In the genomic region with DNA sequence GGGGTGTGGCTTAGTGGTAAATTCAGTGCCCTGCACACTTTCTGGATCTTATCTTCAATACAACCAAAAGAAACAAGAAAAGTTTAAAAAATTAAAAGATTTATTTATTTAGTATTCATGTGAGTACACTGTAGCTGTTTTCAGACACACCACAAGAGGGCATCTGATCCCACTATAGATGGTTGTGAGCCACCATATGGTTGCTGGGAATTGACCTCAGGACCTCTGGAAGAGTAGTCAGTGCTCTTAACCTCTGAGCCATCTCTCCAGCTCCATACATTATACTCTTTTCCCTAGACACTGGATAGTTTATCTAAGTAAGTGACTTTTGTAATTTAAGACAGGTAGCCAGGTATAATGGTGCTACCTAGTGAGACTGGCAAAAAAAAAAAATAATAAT, we compare ENCODE assay signal across 13 mouse cellular contexts. TPM values are rescaled to one million over a fixed set of nuclear protein-coding genes. Genes with fewer than 3 reads are reported as not detected.
A peak's percentile ranks its signal among the peaks of the same experiment; 100 is the strongest.
DNase-seq lines count a peak whose midpoint lies in the region; ATAC-seq and TF ChIP-seq lines count a peak whose summit lies in the region.
"Had no signal": no experiment of that assay in that cellular context is flagged by ENCODE, and none has a peak within 500 bp of the region (broad histone marks: within the 10 kb centered on the region; RNA-seq: fewer than 3 reads in every experiment).

No protein-coding gene starts in this region.

- DNase-seq in heart, postnatal 14 days = no peak
- peak; percentile 16 for DNase-seq in lung, postnatal 10 days
- no peak for DNase-seq in lung, adult 18-20 months
- DNase-seq in adipocyte (ENCODE audit: low spot score) = peak; percentile 39
- no peak for DNase-seq in gastrocnemius, postnatal 4 days (ENCODE audit: low spot score in 2 of 2)
- DNase-seq in midbrain, embryonic 11.5 days (ENCODE audit: low spot score, missing footprints) = no peak
- DNase-seq: cerebellum, adult 9-10 months; right cerebral cortex, postnatal 14 days had no signal

- TF ChIP-seq POLR2A in myocyte (IDR thresholded peaks at IDR 0.05; ENCODE audit: insufficient read length, low read depth) = no peak

- H3K9me3 ChIP-seq in heart, embryonic 15.5 days (replicated peaks) = no peaks in the 10 kb centered on the region
- H3K9me3 ChIP-seq in midbrain, embryonic 11.5 days (ENCODE audit: control insufficient read depth, low read length) = no peaks in the 10 kb centered on the region
- H3K9me3 ChIP-seq: G1E had no signal

- H3K36me3 ChIP-seq in heart, embryonic 15.5 days = no peaks in the 10 kb centered on the region
- no peaks in the 10 kb centered on the region for H3K36me3 ChIP-seq in myocyte (ENCODE audit: control insufficient read depth, insufficient read depth)
- no peaks in the 10 kb centered on the region for H3K36me3 ChIP-seq in midbrain, embryonic 11.5 days (ENCODE audit: control insufficient read depth, insufficient read depth, low read length)
- H3K36me3 ChIP-seq: G1E had no signal

- H3ac ChIP-seq in myocyte (ENCODE audit: control insufficient read depth, insufficient read length) = no peak overlapping the region

- H3K27ac ChIP-seq in heart, embryonic 15.5 days = no peak overlapping the region
- no peak overlapping the region for H3K27ac ChIP-seq in midbrain, embryonic 11.5 days (ENCODE audit: low read depth, low read length)

- peak overlapping the region; percentile 68 for H3K4me3 ChIP-seq in heart, embryonic 15.5 days
- H3K4me3 ChIP-seq in myocyte = peak overlapping the region; percentile 82
- H3K4me3 ChIP-seq in midbrain, embryonic 11.5 days (ENCODE audit: low read depth, low read length) = no peak overlapping the region

- ATAC-seq in heart, embryonic 15.5 days (replicated peaks; ENCODE audit: insufficient number of reproducible peaks, insufficient read depth, low FRiP score, low read depth) = no peak
- no peak for ATAC-seq in midbrain, embryonic 11.5 days (ENCODE audit: low FRiP score)

- peaks cover 16% of the 10 kb centered on the region for H3K4me1 ChIP-seq in heart, embryonic 15.5 days (replicated peaks)
- H3K4me1 ChIP-seq in midbrain, embryonic 11.5 days (ENCODE audit: control insufficient read depth, insufficient read depth, low read length) = peaks cover 7% of the 10 kb centered on the region; the same call in 1 of the 2 replicates

- no peak overlapping the region for H3K9ac ChIP-seq in heart, embryonic 15.5 days
- no peak overlapping the region for H3K9ac ChIP-seq in midbrain, embryonic 11.5 days (ENCODE audit: low read length)

- intact Hi-C loops in heart, postnatal 14 days (cut with DNase I) = no loop called here

- H3K27me3 ChIP-seq in heart, embryonic 15.5 days = peaks cover 23% of the 10 kb centered on the region
- H3K27me3 ChIP-seq in myocyte (ENCODE audit: control insufficient read depth, insufficient read depth, insufficient read length) = no peaks in the 10 kb centered on the region
- peaks cover 19% of the 10 kb centered on the region for H3K27me3 ChIP-seq in midbrain, embryonic 11.5 days (ENCODE audit: control insufficient read depth, insufficient read depth, low read length)

- H3K79me2 ChIP-seq in myocyte (ENCODE audit: control insufficient read depth, insufficient read depth) = no peaks in the 10 kb centered on the region

- H3K4me2 ChIP-seq in heart, embryonic 15.5 days = peak overlapping the region; percentile 99
- H3K4me2 ChIP-seq in myocyte (ENCODE audit: low read depth) = no peak overlapping the region
- H3K4me2 ChIP-seq in midbrain, embryonic 11.5 days = no peak overlapping the region

TF ChIP-seq in myocyte, 11 proteins besides CTCF, POLR2A, EP300 and RAD21:
- no peak for TF ChIP-seq MYOD1 (IDR thresholded peaks at IDR 0.05; ENCODE audit: control insufficient read depth in 1 of 3, insufficient read length in 2 of 3, low read depth in 2 of 3)

RNA-seq across cellular contexts. Expression of a gene that starts 1.0 kb away (rescaled TPM):
- polyA plus RNA-seq in heart, embryonic 15.5 days (2015; fragmentation: Nextera tagmentation; extraction: Ambion mirVana) = 7.6 and 11.9 TPM in 2 replicates
- 10 to 100 TPM; 47.4 to 53.4 TPM for total RNA-seq in heart, postnatal 14 days (2021)
- 16.4 TPM for polyA plus RNA-seq in myocyte (2012; fragmentation: generic; extraction: Trizol)
- 10 to 100 TPM; 28.4 to 30.5 TPM for total RNA-seq in gastrocnemius, postnatal 4 days (2021)
- 4.9 and 5.9 TPM in 2 replicates for polyA plus RNA-seq in midbrain, embryonic 11.5 days (2014; fragmentation: Nextera tagmentation; extraction: Ambion mirVana)

RNA-seq across cellular contexts. Expression of a gene that starts 35.4 kb away (rescaled TPM):
- 0.24 and 0.34 TPM in 2 replicates for polyA plus RNA-seq in heart, embryonic 15.5 days (2015; fragmentation: Nextera tagmentation; extraction: Ambion mirVana)
- total RNA-seq in heart, postnatal 14 days (2021) = not detected
- not detected for polyA plus RNA-seq in myocyte (2012; fragmentation: generic; extraction: Trizol)
- total RNA-seq in gastrocnemius, postnatal 4 days (2021) = not detected
- polyA plus RNA-seq in midbrain, embryonic 11.5 days (2014; fragmentation: Nextera tagmentation; extraction: Ambion mirVana) = 0.25 TPM in 1 of 2 replicates, not detected in the other
- total RNA-seq: adrenal gland, postnatal 36 days; G1E; left cerebral cortex, postnatal 14 days had no signal
- polyA plus RNA-seq: G1E had no signal

Comparison
In these comparisons a context has a peak if more than half of its experiments do, and no peak if none do; other contexts are left out.
1. DNase-seq: peak in lung, postnatal 10 days (single experiment) and adipocyte (single experiment); none in heart, postnatal 14 days (0 of 2), lung, adult 18-20 months (0 of 2), gastrocnemius, postnatal 4 days (0 of 2) and midbrain, embryonic 11.5 days (single experiment).